Mouse (Mus musculus): ENCODE measurements around the gene Clrn1.
"Not testable (repeated sequence)": the region's sequence is repeated elsewhere in the genome, so short reads cannot be mapped to it uniquely, and the experiment has no call there.

The Clrn1 gene

DNA sequence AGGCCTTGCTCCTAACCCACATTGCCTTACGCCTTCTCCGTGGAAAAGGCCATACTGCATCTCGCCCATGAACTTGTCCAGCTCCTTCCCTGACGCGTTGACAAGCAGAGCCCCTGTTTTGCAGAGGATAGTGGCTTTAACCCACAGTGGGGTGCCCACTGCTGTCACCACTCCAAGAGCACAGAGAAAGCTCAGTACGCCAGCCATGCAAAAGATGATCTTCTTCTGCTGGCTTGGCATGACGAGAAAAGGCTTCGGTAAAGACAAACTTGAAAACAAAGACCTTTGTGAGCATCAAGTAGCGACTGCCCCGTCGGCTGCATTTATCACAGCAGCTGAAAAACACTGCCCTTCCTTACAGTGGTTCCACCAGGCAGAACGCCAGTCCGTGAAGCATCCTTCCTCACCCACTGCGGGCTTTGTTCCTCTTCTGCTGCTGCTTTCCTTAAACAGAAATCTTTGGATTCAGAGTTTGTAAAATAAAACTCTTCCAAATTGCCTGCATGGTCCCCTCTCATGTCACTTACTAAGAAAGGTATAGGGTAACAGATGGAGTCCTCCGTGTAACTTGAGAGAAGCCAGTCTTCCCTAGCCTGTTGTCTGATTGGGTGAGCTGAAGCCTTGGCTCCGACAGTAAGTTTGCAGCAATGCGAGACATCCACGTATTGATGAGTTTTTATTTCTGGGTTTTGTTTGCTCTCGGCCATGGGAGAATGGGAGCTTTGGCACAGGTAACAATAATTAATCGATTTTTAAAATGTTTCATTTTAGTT lies at the start of gene Clrn1:
Gene Clrn1, minus strand, starts transcription at position 540 of the 773 bp plus-strand sequence.
- peak; percentile 38 to 46 for DNase-seq (ENCODE audit: low spot score in 2 of 2)

DNA sequence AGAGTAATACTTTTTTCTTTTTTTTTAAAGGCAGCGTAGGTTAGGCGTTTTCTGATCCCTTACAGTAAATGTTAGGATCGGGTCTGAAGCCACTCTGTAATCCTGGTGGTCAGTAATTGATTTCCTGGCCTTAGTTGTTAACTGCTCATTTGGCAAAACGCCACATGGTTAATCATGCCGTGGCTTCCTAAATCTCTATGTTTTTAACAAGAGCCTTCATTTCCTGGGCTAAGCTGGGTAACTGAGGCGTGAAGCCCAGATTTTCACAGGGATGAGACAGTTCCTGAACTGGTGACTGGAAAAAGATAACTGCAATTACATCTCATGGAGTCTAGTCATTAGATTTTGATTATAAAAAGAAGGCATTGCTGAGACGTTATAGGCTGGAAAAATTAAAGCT lies 38.9 kb upstream of the Clrn1 start:
- no peak for DNase-seq (ENCODE audit: low spot score in 2 of 2)

GRCm38 (mm10) chr3:58923140-58923539 lies 38.0 kb upstream of the Clrn1 start:
- no peak for DNase-seq (ENCODE audit: low spot score in 2 of 2)

- DNase-seq (ENCODE audit: low spot score in 2 of 2), result no peak
These were observed 37.5 kb upstream of the Clrn1 start for GRCm38 (mm10) chr3:58922636-58923035.

DNA sequence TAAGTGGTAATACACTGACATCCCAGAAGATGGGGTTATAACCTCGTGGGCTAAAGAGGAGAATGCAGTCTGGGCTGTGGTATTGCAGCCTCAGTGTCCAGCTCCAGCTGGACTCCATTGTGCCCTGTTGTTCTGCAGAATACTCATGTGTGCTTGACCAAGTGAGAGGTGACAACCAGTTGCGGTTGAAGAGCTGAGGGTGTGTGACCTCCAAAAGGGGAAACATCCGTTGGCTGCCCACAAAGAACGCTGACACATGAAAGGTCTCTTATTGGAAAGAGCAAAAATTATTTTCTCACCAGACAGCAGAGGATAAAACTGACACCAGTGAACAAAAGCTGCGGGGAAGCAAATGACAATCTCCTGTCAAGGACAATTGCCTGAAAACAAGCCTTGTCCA lies 36.2 kb upstream of the Clrn1 start:
- DNase-seq (ENCODE audit: low spot score in 2 of 2), result no peak

DNA sequence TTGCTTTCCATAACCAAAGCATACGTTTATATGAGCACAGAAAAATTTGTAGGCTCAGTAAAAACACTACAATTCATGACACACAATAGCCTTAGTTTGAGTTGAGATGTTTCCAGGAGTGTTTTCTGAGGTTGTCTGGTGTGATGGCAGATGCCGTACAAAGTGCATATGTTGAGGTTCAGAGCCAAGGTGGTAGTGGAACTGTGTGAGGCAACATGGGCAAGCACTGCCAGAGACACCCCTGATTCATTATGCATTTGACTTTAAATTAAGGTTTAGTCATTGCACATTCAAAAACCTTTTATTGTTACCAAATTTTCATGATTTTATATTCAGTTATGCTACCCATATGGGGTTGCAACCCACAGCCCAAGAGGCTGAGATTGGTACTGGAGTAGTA lies 19.5 kb upstream of the Clrn1 start:
- no peak for DNase-seq (ENCODE audit: low spot score in 2 of 2)

- no peak for DNase-seq (ENCODE audit: low spot score in 2 of 2)
These were observed 17.1 kb upstream of the Clrn1 start for GRCm38 (mm10) chr3:58902051-58902758.

- no peak for DNase-seq (ENCODE audit: low spot score in 2 of 2)
These were observed 10.0 kb upstream of the Clrn1 start for GRCm38 (mm10) chr3:58895131-58895530.

DNA sequence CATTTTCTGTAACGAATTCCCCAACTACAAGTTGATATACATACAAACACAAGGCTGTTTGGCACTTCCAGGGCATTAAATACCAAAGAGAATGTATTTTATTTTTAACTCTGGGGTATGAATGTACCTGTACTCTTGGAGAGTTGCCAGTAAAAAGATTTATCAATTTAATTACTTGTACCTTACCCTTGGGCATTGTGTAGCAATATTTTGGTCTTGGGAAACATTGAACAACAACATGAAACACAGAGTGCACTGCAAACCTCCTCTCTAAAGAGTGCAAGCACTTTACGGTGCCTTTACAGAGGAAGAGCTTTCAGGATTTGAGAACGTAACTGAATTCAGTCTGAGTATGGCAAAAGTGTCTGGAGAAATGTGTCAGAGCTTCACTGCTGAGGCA lies 9.4 kb upstream of the Clrn1 start:
- DNase-seq (ENCODE audit: low spot score in 2 of 2), result no peak

DNA sequence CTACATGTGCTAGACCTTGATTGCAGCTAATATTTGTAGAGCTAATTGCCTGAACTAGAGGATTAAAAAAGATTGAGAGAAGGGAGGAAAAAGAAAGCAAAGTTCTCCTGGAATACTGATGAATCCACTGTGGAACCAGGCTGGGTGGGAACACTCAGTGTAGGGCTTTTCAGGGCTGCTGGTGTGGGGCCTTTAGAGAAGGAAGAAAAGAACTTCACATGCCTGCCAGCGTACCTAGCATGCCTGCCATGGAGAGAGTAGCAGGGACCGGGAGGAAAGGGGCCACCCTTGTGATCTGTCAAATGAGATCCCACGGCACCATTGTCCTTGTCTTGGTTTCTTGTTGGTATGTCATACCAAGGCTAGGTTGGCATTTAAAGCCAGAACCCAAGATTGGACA lies 4.5 kb upstream of the Clrn1 start:
- peak in 1 of 2 experiments; percentile 11 for DNase-seq (ENCODE audit: low spot score in 2 of 2)

DNA sequence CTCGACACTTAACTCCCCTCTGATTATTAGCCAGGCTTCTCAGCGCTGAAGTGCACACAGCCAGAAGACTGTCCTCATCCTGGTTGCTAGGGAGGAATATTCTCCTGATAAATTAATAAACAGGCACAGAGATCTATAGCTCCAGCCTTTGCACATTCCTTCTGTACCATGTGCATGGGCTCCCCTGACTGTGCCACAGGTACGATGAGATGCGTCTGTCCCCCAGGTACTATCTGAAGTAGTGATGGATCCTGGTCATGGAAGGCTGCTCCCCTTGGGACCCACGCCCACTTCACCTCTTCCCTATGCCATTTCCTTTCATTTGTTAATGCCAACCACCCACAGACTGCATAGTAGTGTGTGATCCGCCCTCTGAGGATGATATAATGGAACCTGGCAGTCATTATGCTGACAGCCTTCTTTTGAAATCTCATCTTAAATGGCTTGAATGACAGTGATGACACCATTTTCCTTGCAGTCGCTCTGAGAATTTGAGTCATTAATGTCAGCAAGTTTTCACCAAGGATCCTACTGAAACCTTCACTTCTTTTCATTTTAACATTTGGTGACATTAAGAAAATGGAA lies 3.1 kb upstream of the Clrn1 start:
- DNase-seq (ENCODE audit: low spot score in 2 of 2), result peak in 1 of 2 experiments; percentile 20

DNA sequence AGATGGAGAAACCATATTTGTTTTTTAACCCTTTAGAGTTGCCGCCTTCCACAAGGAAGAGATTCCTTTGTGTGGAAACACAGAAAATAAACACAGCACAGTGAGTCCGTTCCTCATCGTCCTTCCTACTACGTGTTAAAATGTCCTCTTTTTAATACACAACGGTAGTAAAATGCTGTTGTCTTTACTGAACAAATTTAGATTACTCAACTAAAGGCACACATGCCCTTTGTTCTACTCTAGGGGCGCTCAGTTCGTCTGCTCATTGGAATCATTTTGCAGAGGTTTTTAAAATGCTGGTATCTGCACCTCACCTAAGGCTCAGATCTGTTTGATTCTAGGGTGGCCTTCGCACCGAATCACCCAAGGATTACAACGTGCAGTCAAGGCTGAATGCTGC lies 2.6 kb upstream of the Clrn1 start:
- peak in 1 of 2 experiments; percentile 9 for DNase-seq (ENCODE audit: low spot score in 2 of 2)

DNA sequence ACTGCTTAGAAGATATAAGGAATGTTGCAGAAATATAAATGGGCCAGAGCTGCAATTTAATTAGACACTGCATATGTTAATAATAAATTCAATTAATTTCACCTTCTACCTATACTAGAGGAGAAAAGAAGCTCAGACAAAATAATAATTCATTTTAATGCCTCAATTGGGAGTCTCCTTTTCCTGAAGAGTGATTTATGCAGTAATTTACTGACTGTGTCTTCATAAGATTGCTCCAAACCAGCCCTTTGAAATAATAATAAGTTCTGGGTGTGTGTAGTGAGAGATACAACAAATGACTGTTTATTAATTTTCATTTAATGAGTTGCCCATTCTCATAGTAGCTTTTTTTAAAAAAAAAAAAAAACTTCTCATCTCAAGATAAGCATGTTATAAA lies 1.6 kb downstream of the Clrn1 start:
- DNase-seq (ENCODE audit: low spot score in 2 of 2), result no peak

- no peak for DNase-seq (ENCODE audit: low spot score in 2 of 2)
These were observed 2.1 kb downstream of the Clrn1 start for GRCm38 (mm10) chr3:58882878-58883510.

DNA sequence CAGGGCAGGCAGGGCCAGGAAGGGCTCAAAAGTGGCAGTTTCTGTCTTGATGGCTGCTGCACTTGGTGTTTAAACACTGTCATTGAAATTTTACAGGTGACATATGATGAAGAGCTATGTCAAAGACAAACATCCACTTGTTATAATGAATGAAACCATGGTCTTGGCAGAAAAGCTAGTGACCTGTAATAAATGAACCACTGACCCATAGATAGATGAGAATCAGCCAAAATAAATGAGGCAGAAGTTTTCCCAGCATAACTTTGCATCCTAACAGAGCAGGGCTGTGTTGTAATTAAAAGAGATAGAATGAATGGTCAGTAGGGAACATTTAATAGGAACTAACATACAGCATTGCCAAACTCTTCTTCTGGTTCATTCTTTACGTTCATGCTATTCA lies 4.1 kb downstream of the Clrn1 start:
- no peak for DNase-seq (ENCODE audit: low spot score in 2 of 2)

- DNase-seq (ENCODE audit: low spot score in 2 of 2), result no peak
These were observed 5.0 kb downstream of the Clrn1 start for GRCm38 (mm10) chr3:58880181-58880580.

DNA sequence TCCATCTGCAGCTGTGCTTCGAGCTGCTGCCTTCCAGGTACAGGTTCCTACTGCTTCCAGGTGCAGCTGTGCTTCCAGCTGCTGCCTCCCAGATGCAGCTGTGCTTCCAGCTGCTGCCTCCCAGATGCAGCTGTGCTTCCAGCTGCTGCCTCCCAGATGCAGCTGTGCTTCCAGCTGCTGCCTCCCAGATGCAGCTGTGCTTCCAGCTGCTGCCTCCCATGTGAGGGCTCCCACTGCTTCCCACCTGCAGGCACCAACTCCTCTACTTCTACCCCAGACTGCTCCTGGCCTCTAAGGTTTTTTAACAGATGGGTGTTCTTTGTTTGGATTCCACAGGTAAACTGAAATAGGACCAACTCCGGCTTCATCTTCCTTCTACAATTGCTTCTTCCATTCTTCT lies 13.3 kb downstream of the Clrn1 start:
- not testable (repeated sequence) for DNase-seq (ENCODE audit: low spot score in 2 of 2)

DNA sequence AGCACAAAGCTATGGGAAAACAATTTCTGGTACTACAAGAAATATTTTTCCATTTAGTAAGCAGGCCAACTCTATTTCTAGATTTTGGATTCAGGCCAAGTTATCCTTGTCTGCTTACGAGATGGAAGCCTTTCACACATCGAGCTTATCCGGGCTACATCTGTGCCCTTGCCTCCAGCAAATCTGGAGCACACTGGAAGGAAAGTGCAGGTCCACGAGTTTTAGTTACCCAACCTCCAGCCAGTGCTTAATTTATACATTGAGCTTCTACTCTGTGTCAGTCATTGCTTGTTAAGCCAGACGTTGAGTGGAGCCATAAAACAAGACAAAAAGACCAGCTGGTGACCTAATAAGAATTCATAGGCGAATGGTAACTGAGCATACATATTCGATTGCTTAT lies 19.4 kb downstream of the Clrn1 start:
- DNase-seq (ENCODE audit: low spot score in 2 of 2), result peak in 1 of 2 experiments; percentile 33

DNA sequence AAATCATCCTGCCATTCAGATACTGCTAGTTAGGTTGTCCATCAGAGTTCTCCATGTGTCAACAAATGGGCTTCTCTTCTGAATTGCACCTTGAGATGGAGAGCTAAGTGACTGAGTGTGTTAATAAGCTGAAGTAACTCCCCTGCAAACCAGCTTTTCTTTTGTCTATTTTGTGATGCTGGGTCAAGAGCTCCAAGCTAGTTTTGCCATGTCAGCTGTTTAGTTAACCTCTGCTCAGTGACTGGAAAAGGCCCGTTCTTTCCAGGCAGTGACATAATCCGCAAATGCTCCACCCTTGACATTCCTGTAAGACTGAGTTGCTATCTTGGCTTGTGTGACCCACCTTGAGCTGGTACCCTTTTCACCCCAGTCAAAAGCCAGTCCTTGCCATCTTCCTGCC lies 22.2 kb downstream of the Clrn1 start:
- no peak for DNase-seq (ENCODE audit: low spot score in 2 of 2)

- DNase-seq (ENCODE audit: low spot score in 2 of 2), result no peak
These were observed 41.7 kb downstream of the Clrn1 start for GRCm38 (mm10) chr3:58843415-58843814.

- no peak for DNase-seq (ENCODE audit: low spot score in 2 of 2)
These were observed 51.5 kb downstream of the Clrn1 start for GRCm38 (mm10) chr3:58833442-58834160.

- no peak for DNase-seq (ENCODE audit: low spot score in 2 of 2)
These were observed 52.3 kb downstream of the Clrn1 start for GRCm38 (mm10) chr3:58832888-58833287.

Measured in right cerebral cortex, postnatal 10 days (tissue).